Mouse (Mus musculus) MEL (cell line): ENCODE measurements around the gene Tnfrsf4. TPM values are rescaled to one million over a fixed set of nuclear protein-coding genes. Genes with fewer than 3 reads are reported as not detected.

Experiments
- DNase-seq: peaks from one replicate; pipeline ENCODE4 v3.0.0; 2011; ENCODE audit warnings: low read depth, low spot score
- H3K27ac ChIP-seq: 2 replicates; pipeline ENCODE4 v1.5.1; 2012; ENCODE audit warnings: low read depth, mild to moderate bottlenecking, control low read depth, low read length, moderate library complexity; ENCODE audit not compliant: control insufficient read depth
- H3K27me3 ChIP-seq, 2 experiments: fragments of 150-350 bp in 1 of 2; sonication (generic) in 1 of 2; 2 replicates each; pipeline ENCODE4 v1.6.1; 2012; ENCODE audit warnings: low read length in 2 of 2, mild to moderate bottlenecking in 2 of 2, improper control_type of control experiment in 1 of 2, moderate library complexity in 1 of 2; ENCODE audit not compliant: insufficient read depth in 2 of 2, control insufficient read depth in 1 of 2
- H3K36me3 ChIP-seq, 2 experiments: 2 replicates each; pipeline ENCODE4 v1.6.1; 2012 to 2014; ENCODE audit warnings: low read length in 2 of 2, improper control_type of control experiment in 1 of 2, inconsistent platforms in 1 of 2, mild to moderate bottlenecking in 1 of 2; ENCODE audit not compliant: insufficient read depth in 2 of 2, control insufficient read depth in 1 of 2
- H3K4me1 ChIP-seq, 2 experiments: fragments of 150-350 bp in 1 of 2; sonication (generic) in 1 of 2; 2 replicates each; pipeline ENCODE4 v1.6.1; 2012; ENCODE audit warnings: low read length in 2 of 2, improper control_type of control experiment in 1 of 2, mild to moderate bottlenecking in 1 of 2; ENCODE audit not compliant: insufficient read depth in 2 of 2, control insufficient read depth in 1 of 2
- H3K4me3 ChIP-seq, 2 experiments: fragments of 150-350 bp in 1 of 2; sonication (generic) in 1 of 2; 2 replicates each; pipeline ENCODE4 v1.5.1; 2012; ENCODE audit warnings: low read depth in 2 of 2, low read length in 2 of 2, mild to moderate bottlenecking in 2 of 2, moderate library complexity in 2 of 2, control low read depth in 1 of 2, improper control_type of control experiment in 1 of 2; ENCODE audit not compliant: control insufficient read depth in 1 of 2, insufficient read depth in 1 of 2
- H3K79me2 ChIP-seq: 2 replicates; pipeline ENCODE4 v1.6.1; 2012; ENCODE audit warnings: mild to moderate bottlenecking, low read length, moderate library complexity; ENCODE audit not compliant: control insufficient read depth, poor library complexity, insufficient read depth
- H3K9ac ChIP-seq: 2 replicates; pipeline ENCODE4 v1.6.1; 2012; ENCODE audit warnings: low read depth, mild to moderate bottlenecking, control low read depth, low read length, moderate library complexity; ENCODE audit not compliant: control insufficient read depth, poor library complexity, severe bottlenecking
- H3K9me3 ChIP-seq: fragments of 150-350 bp; sonication (generic); replicated peaks from 2 replicates; pipeline ENCODE4 v1.6.1; 2012; ENCODE audit warnings: mild to moderate bottlenecking, low read length, improper control_type of control experiment, moderate library complexity; ENCODE audit not compliant: insufficient read depth
- CHD2 ChIP-seq: IDR thresholded peaks from 2 replicates; pipeline ENCODE4 v1.6.1; 2011; ENCODE audit warnings: low read length, improper control_type of control experiment
- CTCF ChIP-seq, 3 experiments: IDR thresholded peaks in 2 of 3; conservative IDR thresholded peaks in 1 of 3; 2 replicates each; pipeline ENCODE4 v1.5.1; 2011 to 2012; ENCODE audit warnings: low read length in 3 of 3, low read depth in 2 of 3, mild to moderate bottlenecking in 2 of 3, improper control_type of control experiment in 1 of 3, inconsistent platforms in 1 of 3, mixed read lengths in 1 of 3, moderate library complexity in 1 of 3; ENCODE audit not compliant: control insufficient read depth in 1 of 3, insufficient read depth in 1 of 3, poor library complexity in 1 of 3, severe bottlenecking in 1 of 3
- ELF1 ChIP-seq: IDR thresholded peaks from 2 replicates; pipeline ENCODE4 v1.6.1; 2014; ENCODE audit warnings: low read depth, mild to moderate bottlenecking, inconsistent platforms, low read length, improper control_type of control experiment, moderate library complexity
- EP300 ChIP-seq, 2 experiments: IDR thresholded peaks; 2 replicates each; pipeline ENCODE4 v1.6.1; 2011; ENCODE audit warnings: improper control_type of control experiment in 2 of 2, low read length in 2 of 2, low read depth in 1 of 2, mild to moderate bottlenecking in 1 of 2
- ETS1 ChIP-seq: IDR thresholded peaks from 2 replicates; pipeline ENCODE4 v1.6.1; 2012; ENCODE audit warnings: low read depth, mild to moderate bottlenecking, inconsistent platforms, low read length, improper control_type of control experiment, moderate library complexity
- GABPA ChIP-seq: IDR thresholded peaks from 2 replicates; pipeline ENCODE4 v1.6.1; 2012; ENCODE audit warnings: low read depth, mild to moderate bottlenecking, inconsistent platforms, low read length, improper control_type of control experiment, moderate library complexity
- JUND ChIP-seq: IDR thresholded peaks from 2 replicates; pipeline ENCODE4 v1.6.1; 2011; ENCODE audit warnings: low read depth, mild to moderate bottlenecking, improper control_type of control experiment, low read length
- KAT2A ChIP-seq: conservative IDR thresholded peaks from 2 replicates; pipeline ENCODE4 v1.6.1; 2012; ENCODE audit warnings: low read depth, low read length, improper control_type of control experiment, inconsistent platforms
- MAFK ChIP-seq: IDR thresholded peaks from 2 replicates; pipeline ENCODE4 v1.6.1; 2011; ENCODE audit warnings: low read depth, mild to moderate bottlenecking, low read length, improper control_type of control experiment, borderline replicate concordance
- MEF2A ChIP-seq: IDR thresholded peaks from 2 replicates; pipeline ENCODE4 v1.6.1; 2014; ENCODE audit warnings: low read depth, mild to moderate bottlenecking, inconsistent platforms, low read length, improper control_type of control experiment; ENCODE audit not compliant: poor library complexity, insufficient replicate concordance, severe bottlenecking; ENCODE audit errors: extremely low read depth
- MXI1 ChIP-seq: IDR thresholded peaks from 2 replicates; pipeline ENCODE4 v1.6.1; 2011; ENCODE audit warnings: mild to moderate bottlenecking, low read depth, low read length, improper control_type of control experiment
- MYC ChIP-seq: IDR thresholded peaks from 2 replicates; pipeline ENCODE4 v1.6.1; 2011; ENCODE audit warnings: low read depth, mild to moderate bottlenecking, low read length, improper control_type of control experiment, moderate library complexity
- NELFE ChIP-seq: IDR thresholded peaks from 2 replicates; pipeline ENCODE4 v1.6.1; 2011; ENCODE audit warnings: low read depth, low read length, improper control_type of control experiment
- POLR2AphosphoS2 ChIP-seq: IDR thresholded peaks from 2 replicates; pipeline ENCODE4 v1.6.1; 2011; ENCODE audit warnings: low read length, improper control_type of control experiment
- POLR2AphosphoS5 ChIP-seq: IDR thresholded peaks from 2 replicates; pipeline ENCODE4 v1.6.1; 2012; ENCODE audit warnings: low read depth, borderline replicate concordance, mild to moderate bottlenecking, inconsistent platforms, low read length, moderate library complexity, mixed read lengths
- RCOR1 ChIP-seq: IDR thresholded peaks from 2 replicates; pipeline ENCODE4 v1.6.1; 2012; ENCODE audit warnings: low read depth, mild to moderate bottlenecking, inconsistent platforms, low read length, improper control_type of control experiment
- TAL1 ChIP-seq: IDR thresholded peaks from 2 replicates; pipeline ENCODE4 v1.6.1; 2012; ENCODE audit warnings: mild to moderate bottlenecking, inconsistent platforms, low read length, moderate library complexity, mixed read lengths
- TBP ChIP-seq: IDR thresholded peaks from 2 replicates; pipeline ENCODE4 v1.8.0; 2011; ENCODE audit warnings: low read depth, low read length, improper control_type of control experiment
- TCF12 ChIP-seq: IDR thresholded peaks from 2 replicates; pipeline ENCODE4 v1.6.1; 2014; ENCODE audit warnings: low read depth, mild to moderate bottlenecking, inconsistent platforms, low read length, improper control_type of control experiment, moderate library complexity
- USF2 ChIP-seq, 2 experiments: IDR thresholded peaks; 2 replicates each; pipeline ENCODE4 v1.6.1; 2011 to 2012; ENCODE audit warnings: improper control_type of control experiment in 2 of 2, low read length in 2 of 2, borderline replicate concordance in 1 of 2, inconsistent platforms in 1 of 2, low read depth in 1 of 2, mild to moderate bottlenecking in 1 of 2; ENCODE audit not compliant: insufficient read depth in 1 of 2
- ZC3H11A ChIP-seq: IDR thresholded peaks from 2 replicates; pipeline ENCODE4 v1.6.1; 2012; ENCODE audit warnings: low read depth, mild to moderate bottlenecking, inconsistent platforms, low read length, improper control_type of control experiment
- ZMIZ1 ChIP-seq: IDR thresholded peaks from 2 replicates; pipeline ENCODE4 v1.6.1; 2012; ENCODE audit warnings: low read depth, mild to moderate bottlenecking, inconsistent platforms, low read length, improper control_type of control experiment, moderate library complexity
- polyA plus RNA-seq, 2 experiments: library from polyadenylated mRNA; stranded (reverse) in 1 of 2; unstranded in 1 of 2; fragments of >175 nt in 1 of 2; fragments of >200 nt in 1 of 2; gene quantifications; 2 replicates each; pipeline versions ENCODE4 v1.2.1 to v1.2.4; 2012; ENCODE audit warnings: low replicate concordance in 2 of 2, low read depth in 1 of 2; ENCODE audit not compliant: insufficient read length in 2 of 2, insufficient read depth in 1 of 2, missing spikeins in 1 of 2
- total RNA-seq: library from RNA; depleted of rRNA; stranded (reverse); fragments of 300-350 nt; gene quantifications from 2 replicates; pipeline ENCODE4 v1.2.3, GENCODE M21; 2012

Gene Tnfrsf4
- total and polyA plus RNA-seq, 3 experiments = 1.6 to 2.7 TPM; not detected in 1

DNA sequence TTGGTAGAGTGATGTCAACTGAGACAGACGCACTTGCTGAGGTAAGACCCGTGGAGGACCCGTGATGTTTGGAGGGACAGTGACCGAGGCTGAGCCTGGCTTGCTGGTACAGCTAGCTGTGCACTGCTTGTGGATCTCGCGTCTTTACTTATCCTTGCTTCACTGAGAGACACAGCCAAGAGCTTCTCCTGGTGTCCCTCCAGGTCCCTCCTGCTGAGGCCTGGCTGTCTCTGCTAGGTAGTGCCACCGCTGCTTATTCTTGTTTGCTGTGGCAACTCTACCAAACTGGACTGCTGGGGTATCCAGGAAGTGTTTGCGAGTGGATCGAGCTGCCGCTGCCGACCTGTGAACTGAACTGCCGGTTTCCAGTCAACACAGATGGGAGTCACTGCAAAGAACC, 6.1 kb downstream of the Tnfrsf4 start:
- Histone ChIP-seq H3K4me3 (no peak overlapping the region), H3K4me1 (peaks cover 0 to 13% of the 10 kb centered on the region in 2 experiments; a peak in 3 of 4 replicates), H3K27ac (no peak overlapping the region), H3K79me2 (no peaks in the 10 kb centered on the region), H3K36me3 (peaks cover 0 to 11% of the 10 kb centered on the region in 2 experiments; a peak in 3 of 4 replicates), H3K9ac (no peak overlapping the region), H3K27me3 (no peaks in the 10 kb centered on the region), H3K9me3 (no peaks in the 10 kb centered on the region)
- TF ChIP-seq TAL1 (no peak), CHD2 (no peak), ZMIZ1 (no peak), NELFE (no peak), JUND (no peak), TBP (no peak), POLR2AphosphoS5 (no peak), MEF2A (no peak)
- DNase-seq = no peak

- Histone ChIP-seq H3K9ac (peak overlapping the region; percentile 43; the same call in 1 of the 2 replicates), H3K79me2 (no peaks in the 10 kb centered on the region), H3K4me3 (no peak overlapping the region), H3K9me3 (no peaks in the 10 kb centered on the region), H3K4me1 (peaks cover 5 to 21% of the 10 kb centered on the region in 2 experiments), H3K27me3 (no peaks in the 10 kb centered on the region), H3K27ac (peak overlapping the region; percentile 58), H3K36me3 (peaks cover 0 to 16% of the 10 kb centered on the region in 2 experiments; a peak in 2 of 4 replicates)
- TF ChIP-seq CTCF (IDR thresholded peaks at IDR 0.05 in 2 of 3, conservative IDR thresholded peaks at IDR 0.05 in 1 of 3; ENCODE audit: control insufficient read depth in 1 of 3, insufficient read depth in 1 of 3, low read depth in 2 of 3, low read length in 3 of 3, poor library complexity in 1 of 3, severe bottlenecking in 1 of 3) = no peak
- no peak for TF ChIP-seq ZC3H11A
- no peak for TF ChIP-seq TBP
- TF ChIP-seq ETS1 = no peak
- TF ChIP-seq GABPA = no peak
- no peak for DNase-seq
Observed at GRCm38 (mm10) chr4:156021381-156021780, 7.7 kb downstream of the Tnfrsf4 start.

- peak overlapping the region; percentile 43 for H3K9ac ChIP-seq
- H3K27me3 ChIP-seq = no peaks in the 10 kb centered on the region
- H3K36me3 ChIP-seq = peaks cover 0 to 20% of the 10 kb centered on the region in 2 experiments; a peak in 2 of 4 replicates
- peak; percentile 53 for DNase-seq
- H3K4me3 ChIP-seq = peak overlapping the region; percentile 24 to 45; a peak in 3 of 4 replicates
- peaks cover 8 to 27% of the 10 kb centered on the region in 2 experiments for H3K4me1 ChIP-seq
- H3K27ac ChIP-seq = peak overlapping the region; percentile 58
- H3K79me2 ChIP-seq = no peaks in the 10 kb centered on the region
- no peaks in the 10 kb centered on the region for H3K9me3 ChIP-seq
- peak; percentile 13 to 56; a peak in 3 of 4 replicates for TF ChIP-seq EP300 (IDR thresholded peaks at IDR 0.05; ENCODE audit: low read depth in 1 of 2, low read length in 2 of 2)
- TF ChIP-seq MXI1 = peak; percentile 45
- 0 out of 2 replicates have a peak, but pooled peaks have one; percentile 14 for TF ChIP-seq TCF12
- TF ChIP-seq MAFK = 0 out of 2 replicates have a peak, but pooled peaks have one; percentile 33
- TF ChIP-seq POLR2AphosphoS2 = no peak
- 0 out of 2 replicates have a peak, but pooled peaks have one; percentile 33 for TF ChIP-seq TBP
- TF ChIP-seq ELF1 = peak; percentile 4; the same call in 1 of the 2 replicates
- 0 out of 2 replicates have a peak, but pooled peaks have one; percentile 27 for TF ChIP-seq RCOR1
- TF ChIP-seq MYC = peak; percentile 55; the same call in 1 of the 2 replicates
- no peak for TF ChIP-seq KAT2A
- 0 out of 2 replicates have a peak, but pooled peaks have one; percentile 26 for TF ChIP-seq ETS1
- TF ChIP-seq USF2 (IDR thresholded peaks at IDR 0.05; ENCODE audit: borderline replicate concordance in 1 of 2, insufficient read depth in 1 of 2, low read depth in 1 of 2, low read length in 2 of 2) = no peak
Observed at GRCm38 (mm10) chr4:156021942-156022419, 8.3 kb downstream of the Tnfrsf4 start.
